Mouse (Mus musculus): ENCODE results near the gene Ptgr2. TPM values are rescaled to one million over a fixed set of nuclear protein-coding genes. Genes with fewer than 3 reads are reported as not detected.
"Not testable (repeated sequence)": the region's sequence is repeated elsewhere in the genome, so short reads cannot be mapped to it uniquely, and the experiment has no call there.

Ptgr2 gene
- polyA plus RNA-seq (2015; fragmentation: Nextera tagmentation; extraction: Ambion mirVana) = 15.8 and 18.2 TPM in 2 replicates

GRCm38 (mm10) chr12:84284885-84285592, at the start of gene Ptgr2:
Gene Ptgr2, plus strand, starts transcription at chr12:84285232.
- under 1% methylated on average over 39 of the region's 39 CpGs for whole genome bisulfite sequencing
- Histone ChIP-seq H3K4me1 (peaks cover 14% of the 10 kb centered on the region), H3K27ac (replicated peaks) (peak within 1 kb of the TSS; percentile 64; the same call in 1 of the 2 replicates), H3K27me3 (replicated peaks) (no peaks in the 10 kb centered on the region), H3K4me3 (replicated peaks) (peak within 1 kb of the TSS; percentile 59), H3K4me2 (peak within 1 kb of the TSS; percentile 81), H3K36me3 (no peaks in the 10 kb centered on the region), H3K9ac (replicated peaks) (peak within 1 kb of the TSS; percentile 60), H3K9me3 (replicated peaks) (0 out of 2 replicates have a peak, but pooled peaks cover 2% of the 10 kb centered on the region)
- peak; percentile 95 for ATAC-seq (ENCODE audit: low FRiP score)

DNA sequence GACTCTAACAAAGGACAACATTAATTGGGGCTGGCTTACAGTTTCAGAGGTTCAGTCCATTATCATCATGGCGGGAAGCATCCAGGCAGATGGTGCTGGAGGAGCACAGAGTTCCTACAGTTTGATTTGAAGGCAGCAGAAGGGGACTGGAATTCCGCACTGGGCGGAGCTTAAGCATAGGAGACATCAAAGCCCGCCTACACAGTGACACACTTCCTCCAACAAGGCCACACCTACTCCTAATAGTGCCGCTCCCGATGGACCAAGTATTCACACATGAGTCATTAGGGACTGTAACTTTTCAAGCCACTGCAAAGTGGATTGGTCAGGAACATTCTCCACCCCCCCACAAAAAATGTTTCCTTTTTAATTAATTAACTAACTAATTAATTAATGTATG, 49.5 kb upstream of the Ptgr2 start:
- Histone ChIP-seq H3K27ac (replicated peaks) (no peak overlapping the region), H3K36me3 (no peaks in the 10 kb centered on the region), H3K4me2 (no peak overlapping the region), H3K9me3 (replicated peaks) (no peaks in the 10 kb centered on the region), H3K27me3 (replicated peaks) (no peaks in the 10 kb centered on the region), H3K9ac (replicated peaks) (no peak overlapping the region), H3K4me1 (no peaks in the 10 kb centered on the region), H3K4me3 (replicated peaks) (no peak overlapping the region)
- WGBS = 95% methylated on average over 6 of the region's 6 CpGs
- no peak for ATAC-seq (ENCODE audit: low FRiP score)

DNA sequence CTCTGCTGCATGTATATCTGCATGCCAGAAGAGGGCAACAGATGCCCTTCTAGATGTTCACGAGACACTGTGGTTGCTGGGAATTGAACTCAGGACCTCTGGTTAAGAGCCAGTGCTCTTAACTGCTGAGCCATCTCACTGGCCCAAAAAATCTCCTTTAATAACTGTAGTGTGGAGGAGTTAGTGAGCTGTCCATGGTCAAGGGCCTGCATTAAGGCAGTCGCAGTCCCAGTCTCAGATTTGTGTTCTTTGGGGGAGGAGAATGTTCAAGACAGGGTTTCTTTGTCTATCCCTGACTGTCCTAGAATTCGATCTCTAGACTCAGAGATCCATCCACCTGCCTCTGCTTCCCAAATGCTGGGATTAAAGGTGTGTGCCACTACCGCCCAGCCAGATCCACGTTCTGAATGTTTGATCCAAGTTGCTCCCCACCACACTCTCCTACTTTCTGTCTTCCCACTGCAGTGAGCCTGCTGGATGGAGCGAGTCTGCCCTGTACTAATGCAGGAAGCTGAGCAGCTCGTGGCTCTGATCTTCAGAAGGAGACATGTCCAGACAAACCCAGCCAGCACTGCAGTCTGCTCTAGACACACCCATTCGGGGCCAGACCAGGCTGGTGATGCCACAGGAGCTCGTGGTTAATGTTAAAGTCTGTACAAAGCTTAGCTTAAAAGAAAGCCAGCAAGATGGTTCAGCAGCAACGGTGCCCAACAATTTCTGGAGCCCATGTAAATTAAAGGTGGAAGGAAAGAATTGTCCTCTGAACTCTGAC, 48.9 kb upstream of the Ptgr2 start:
- WGBS = 86% methylated on average over 10 of the region's 10 CpGs
- Histone ChIP-seq H3K4me3 (replicated peaks) (no peak overlapping the region), H3K4me1 (no peaks in the 10 kb centered on the region), H3K27me3 (replicated peaks) (no peaks in the 10 kb centered on the region), H3K9me3 (replicated peaks) (no peaks in the 10 kb centered on the region), H3K9ac (replicated peaks) (no peak overlapping the region), H3K36me3 (no peaks in the 10 kb centered on the region), H3K27ac (replicated peaks) (no peak overlapping the region), H3K4me2 (no peak overlapping the region)
- ATAC-seq (ENCODE audit: low FRiP score) = no peak

- not testable (repeated sequence) for H3K27ac ChIP-seq (replicated peaks); ATAC-seq (ENCODE audit: low FRiP score); H3K27me3 ChIP-seq (replicated peaks); H3K4me3 ChIP-seq (replicated peaks); H3K4me1 ChIP-seq; H3K9me3 ChIP-seq (replicated peaks); H3K36me3 ChIP-seq; H3K9ac ChIP-seq (replicated peaks); H3K4me2 ChIP-seq
- WGBS = 90% methylated on average over 5 of the region's 5 CpGs
These were observed 48.0 kb upstream of the Ptgr2 start for GRCm38 (mm10) chr12:84237036-84237435.

GRCm38 (mm10) chr12:84243076-84243770, 41.8 kb upstream of the Ptgr2 start:
- Histone ChIP-seq H3K9ac (replicated peaks) (no peak overlapping the region), H3K36me3 (no peaks in the 10 kb centered on the region), H3K27me3 (replicated peaks) (no peaks in the 10 kb centered on the region), H3K9me3 (replicated peaks) (no peaks in the 10 kb centered on the region), H3K4me3 (replicated peaks) (no peak overlapping the region), H3K4me2 (no peak overlapping the region), H3K27ac (replicated peaks) (no peak overlapping the region), H3K4me1 (no peaks in the 10 kb centered on the region)
- WGBS = 85% methylated on average over 7 of the region's 7 CpGs
- no peak for ATAC-seq (ENCODE audit: low FRiP score)

DNA sequence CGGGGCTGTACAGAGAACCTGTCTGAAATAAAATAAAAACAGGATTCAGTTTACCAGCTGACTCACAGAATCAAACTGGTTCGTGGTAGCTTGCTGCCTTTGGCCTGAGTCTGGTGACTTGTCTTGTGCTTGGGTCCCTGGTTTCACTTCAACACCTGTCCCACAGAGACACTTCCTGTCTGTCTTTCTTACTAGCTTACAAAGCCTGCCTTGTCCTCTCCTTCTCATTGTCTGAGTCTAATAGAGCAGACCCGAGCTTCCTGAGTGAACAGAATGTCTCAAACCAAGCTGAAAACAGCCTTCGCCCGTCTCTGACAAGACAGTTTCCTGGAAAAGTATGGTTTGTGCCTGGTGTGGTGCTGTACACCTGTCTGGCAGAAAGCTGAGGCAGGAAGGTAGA, 39.3 kb upstream of the Ptgr2 start:
- 64% methylated on average over 5 of the region's 5 CpGs for WGBS
- no peaks in the 10 kb centered on the region for H3K9me3 ChIP-seq (replicated peaks)
- no peak overlapping the region for H3K9ac ChIP-seq (replicated peaks)
- no peaks in the 10 kb centered on the region for H3K27me3 ChIP-seq (replicated peaks)
- ATAC-seq (ENCODE audit: low FRiP score) = no peak
- H3K4me1 ChIP-seq = no peaks in the 10 kb centered on the region
- H3K36me3 ChIP-seq = no peaks in the 10 kb centered on the region
- no peak overlapping the region for H3K4me3 ChIP-seq (replicated peaks)
- no peak overlapping the region for H3K4me2 ChIP-seq
- H3K27ac ChIP-seq (replicated peaks) = no peak overlapping the region

DNA sequence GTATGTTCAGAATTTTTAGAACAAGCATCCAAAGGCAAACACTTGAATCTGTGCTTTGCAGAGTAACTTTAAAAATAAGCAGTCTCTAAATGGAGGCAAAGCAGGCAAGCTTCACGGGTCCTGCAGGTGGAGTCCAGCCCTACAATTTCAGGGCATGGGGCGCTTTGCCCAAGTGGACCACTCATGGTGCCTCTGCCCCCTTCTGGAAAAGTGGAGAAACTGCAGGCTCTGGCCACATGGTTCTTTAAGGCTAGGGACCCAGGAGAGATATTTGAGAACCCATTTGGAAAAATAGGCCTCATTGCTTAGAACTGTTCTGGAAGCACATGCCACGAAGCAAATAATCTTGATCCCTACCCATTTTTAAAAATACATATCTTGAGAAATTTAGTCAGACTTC, 35.8 kb upstream of the Ptgr2 start:
- 7% methylated on average over 3 of the region's 3 CpGs for WGBS
- no peak for ATAC-seq (ENCODE audit: low FRiP score)

DNA sequence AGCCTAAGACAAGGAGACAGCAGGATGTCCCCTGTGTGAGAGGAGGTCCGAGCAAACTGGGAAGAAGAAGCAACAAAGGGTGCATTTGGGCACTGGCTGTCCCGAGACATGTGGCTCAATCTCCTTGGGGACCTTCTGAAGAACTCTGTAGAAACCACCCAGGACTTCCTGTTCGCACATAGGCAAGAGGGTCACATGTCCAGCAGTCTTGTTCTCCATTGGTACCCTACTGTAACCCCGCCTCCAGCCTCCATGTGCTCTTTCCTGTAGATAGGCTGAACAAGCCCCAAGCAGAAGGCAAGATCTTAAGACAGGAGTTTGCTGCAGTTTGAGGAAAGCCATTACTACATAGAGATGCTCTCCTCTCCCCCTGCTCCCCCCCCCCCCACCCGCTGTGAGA, 32.2 kb upstream of the Ptgr2 start:
- Histone ChIP-seq H3K36me3 (no peaks in the 10 kb centered on the region), H3K9ac (replicated peaks) (no peak overlapping the region), H3K27ac (replicated peaks) (no peak overlapping the region), H3K27me3 (replicated peaks) (no peaks in the 10 kb centered on the region), H3K4me3 (replicated peaks) (no peak overlapping the region), H3K4me1 (no peaks in the 10 kb centered on the region), H3K9me3 (replicated peaks) (no peaks in the 10 kb centered on the region), H3K4me2 (no peak overlapping the region)
- WGBS = 92% methylated on average over 5 of the region's 5 CpGs
- ATAC-seq (ENCODE audit: low FRiP score) = no peak

More for the DNA sequence above, 35.8 kb upstream of the Ptgr2 start:
- Histone ChIP-seq H3K36me3 (no peaks in the 10 kb centered on the region), H3K9me3 (replicated peaks) (no peaks in the 10 kb centered on the region), H3K27ac (replicated peaks) (no peak overlapping the region), H3K27me3 (replicated peaks) (no peaks in the 10 kb centered on the region), H3K4me3 (replicated peaks) (no peak overlapping the region), H3K4me1 (no peaks in the 10 kb centered on the region), H3K4me2 (no peak overlapping the region), H3K9ac (replicated peaks) (no peak overlapping the region)

DNA sequence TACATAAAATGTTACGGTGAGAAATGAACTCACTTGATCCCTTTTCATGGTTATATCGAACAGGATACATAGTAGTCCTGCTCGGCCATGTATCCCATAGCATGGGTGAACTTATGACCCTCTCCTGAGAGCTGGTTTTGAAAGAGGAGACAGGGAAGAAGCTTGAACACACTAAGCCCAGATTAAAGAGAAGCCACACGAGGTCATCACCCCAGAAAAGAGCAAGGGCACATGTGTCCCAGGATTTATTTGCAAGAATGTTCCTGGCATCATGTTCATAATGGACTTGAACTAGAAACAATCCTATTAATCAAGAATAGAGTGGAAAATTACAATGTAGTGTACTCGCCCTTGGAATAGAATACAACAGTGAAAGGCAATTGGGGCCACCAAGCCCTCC, 30.1 kb upstream of the Ptgr2 start:
- no peaks in the 10 kb centered on the region for H3K4me1 ChIP-seq
- no peaks in the 10 kb centered on the region for H3K27me3 ChIP-seq (replicated peaks)
- WGBS = 79% methylated on average over 5 of the region's 5 CpGs
- no peaks in the 10 kb centered on the region for H3K36me3 ChIP-seq
- H3K9ac ChIP-seq (replicated peaks) = no peak overlapping the region
- H3K27ac ChIP-seq (replicated peaks) = no peak overlapping the region
- H3K4me2 ChIP-seq = no peak overlapping the region
- no peaks in the 10 kb centered on the region for H3K9me3 ChIP-seq (replicated peaks)
- ATAC-seq (ENCODE audit: low FRiP score) = no peak
- H3K4me3 ChIP-seq (replicated peaks) = no peak overlapping the region

DNA sequence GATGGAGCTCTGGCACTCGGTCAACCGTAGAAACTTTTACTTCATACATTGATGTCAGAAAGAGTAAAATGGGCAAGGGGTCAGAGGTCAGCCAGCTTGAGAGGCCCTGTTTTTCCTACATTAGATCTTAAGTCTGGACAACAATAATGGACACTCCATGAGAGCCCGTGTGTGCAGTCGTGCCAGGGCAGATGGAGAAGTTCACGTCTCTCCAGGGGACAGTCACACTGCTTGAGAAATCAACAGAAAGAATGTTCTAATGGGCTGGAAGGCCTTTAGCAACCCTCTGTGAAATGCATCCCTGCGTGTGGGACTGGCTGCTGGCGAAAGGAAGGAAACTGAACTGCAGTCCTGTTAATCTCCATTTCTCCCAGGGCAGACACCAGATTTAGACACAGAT, 24.7 kb upstream of the Ptgr2 start:
- Histone ChIP-seq H3K4me2 (no peak overlapping the region), H3K27me3 (replicated peaks) (no peaks in the 10 kb centered on the region), H3K9me3 (replicated peaks) (no peaks in the 10 kb centered on the region), H3K27ac (replicated peaks) (no peak overlapping the region), H3K4me3 (replicated peaks) (no peak overlapping the region), H3K4me1 (no peaks in the 10 kb centered on the region), H3K9ac (replicated peaks) (no peak overlapping the region), H3K36me3 (no peaks in the 10 kb centered on the region)
- ATAC-seq (ENCODE audit: low FRiP score) = no peak
- WGBS = 28% methylated on average over 7 of the region's 7 CpGs

GRCm38 (mm10) chr12:84267264-84267663, 17.8 kb upstream of the Ptgr2 start:
- Histone ChIP-seq H3K9ac (replicated peaks) (no peak overlapping the region), H3K4me1 (no peaks in the 10 kb centered on the region), H3K4me3 (replicated peaks) (no peak overlapping the region), H3K9me3 (replicated peaks) (no peaks in the 10 kb centered on the region), H3K27ac (replicated peaks) (no peak overlapping the region), H3K36me3 (no peaks in the 10 kb centered on the region), H3K27me3 (replicated peaks) (no peaks in the 10 kb centered on the region), H3K4me2 (no peak overlapping the region)
- ATAC-seq (ENCODE audit: low FRiP score) = no peak
- 70% methylated on average over 2 of the region's 2 CpGs for WGBS

GRCm38 (mm10) chr12:84273366-84273765, 11.7 kb upstream of the Ptgr2 start:
- no peak overlapping the region for H3K27ac ChIP-seq (replicated peaks)
- 77% methylated on average over 5 of the region's 5 CpGs for WGBS
- no peaks in the 10 kb centered on the region for H3K9me3 ChIP-seq (replicated peaks)
- H3K4me1 ChIP-seq = no peaks in the 10 kb centered on the region
- H3K9ac ChIP-seq (replicated peaks) = no peak overlapping the region
- no peak for ATAC-seq (ENCODE audit: low FRiP score)
- no peak overlapping the region for H3K4me3 ChIP-seq (replicated peaks)
- no peaks in the 10 kb centered on the region for H3K27me3 ChIP-seq (replicated peaks)
- no peak overlapping the region for H3K4me2 ChIP-seq
- H3K36me3 ChIP-seq = no peaks in the 10 kb centered on the region

Data from neural tube, embryonic 15.5 days (tissue).